Mouse (Mus musculus) kidney, embryonic 15.5 days (tissue): Measurements from ENCODE around the gene Ccdc85a. TPM values are rescaled to one million over a fixed set of nuclear protein-coding genes. Genes with fewer than 3 reads are reported as not detected.

Experiments
- ATAC-seq: fragments of 200-750 bp; cut with Nextera tagmentation; replicated peaks from 2 replicates; pipeline ENCODE4 v1.8.0; 2017; ENCODE audit warnings: moderate TSS enrichment; ENCODE audit not compliant: low FRiP score
- H3K27ac ChIP-seq: fragments of 300-500 bp; sonication (generic); 2 replicates; pipeline ENCODE4 v1.5.1; 2015; ENCODE audit warnings: mild to moderate bottlenecking, inconsistent platforms
- H3K27me3 ChIP-seq: fragments of 300-500 bp; sonication (generic); 2 replicates; pipeline ENCODE4 v1.6.1; 2015; ENCODE audit warnings: inconsistent platforms
- H3K36me3 ChIP-seq: fragments of 300-500 bp; sonication (generic); 2 replicates; pipeline ENCODE4 v1.6.1; 2015; ENCODE audit warnings: inconsistent platforms
- H3K4me1 ChIP-seq: fragments of 300-500 bp; sonication (generic); 2 replicates; pipeline ENCODE4 v1.6.1; 2015; ENCODE audit warnings: inconsistent platforms
- H3K4me2 ChIP-seq: fragments of 300-500 bp; sonication (generic); 2 replicates; pipeline ENCODE4 v1.6.1; 2015; ENCODE audit warnings: moderate library complexity, mild to moderate bottlenecking, inconsistent platforms
- H3K4me3 ChIP-seq: fragments of 300-500 bp; sonication (generic); replicated peaks from 2 replicates; pipeline ENCODE4 v1.5.1; 2015; ENCODE audit warnings: mild to moderate bottlenecking, inconsistent platforms
- H3K9ac ChIP-seq: fragments of 300-500 bp; sonication (generic); 2 replicates; pipeline ENCODE4 v1.6.1; 2015; ENCODE audit warnings: mild to moderate bottlenecking, inconsistent platforms
- H3K9me3 ChIP-seq: fragments of 300-500 bp; sonication (generic); replicated peaks from 2 replicates; pipeline ENCODE4 v1.6.1; 2016; ENCODE audit warnings: inconsistent platforms
- WGBS: fragments of 180-500 bp; shearing (Covaris S2); methylation state at CpG from one replicate; pipeline ENCODE4 v1.1.7; 2015; ENCODE audit warnings: mixed read lengths; 5-methylcytosine and 5-hydroxymethylcytosine counted together
- polyA plus RNA-seq: library from polyadenylated mRNA; unstranded; fragments of >200 nt; fragmentation: Nextera tagmentation; extraction: Ambion mirVana; gene quantifications from 2 replicates; pipeline ENCODE4 v1.2.1, GENCODE M21; 2015

The Ccdc85a gene
- polyA plus RNA-seq: 2.3 and 2.7 TPM in 2 replicates

DNA sequence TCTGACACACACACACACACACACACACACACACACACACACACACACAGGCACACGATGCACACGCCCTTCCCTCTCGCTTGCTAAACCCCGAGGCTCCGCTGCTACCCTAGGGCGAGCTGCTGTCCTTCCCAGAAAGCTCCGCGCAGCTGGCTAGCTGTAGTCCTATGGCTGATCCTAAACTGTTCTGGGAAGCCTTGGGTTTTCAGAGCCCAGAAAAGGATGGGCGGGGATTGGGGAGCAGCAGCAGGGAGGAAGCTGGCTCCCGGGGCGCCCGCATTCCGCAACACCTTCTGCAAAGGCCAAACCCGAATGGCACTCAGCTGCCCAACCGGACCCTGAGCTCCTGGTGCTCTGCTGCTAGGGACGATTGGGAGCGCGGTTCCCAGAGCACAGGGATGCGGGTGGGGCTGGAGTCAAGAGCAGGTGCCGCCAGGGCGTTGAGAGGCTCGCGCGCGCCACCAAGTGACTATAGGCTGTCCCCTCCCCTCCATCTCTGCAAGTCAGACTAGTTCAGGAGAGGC is at the start of gene Ccdc85a:
Ccdc85a (minus strand) TSS at position 414 of the 524 bp plus-strand sequence.
- H3K36me3 ChIP-seq: no peaks in the 10 kb centered on the region
- peak; percentile 97 for ATAC-seq
- peaks cover 10% of the 10 kb centered on the region for H3K4me1 ChIP-seq
- H3K4me2 ChIP-seq: peak within 1 kb of the TSS; percentile 97
- H3K9ac ChIP-seq: peak within 1 kb of the TSS; percentile 36; the same call in 1 of the 2 replicates
- H3K27ac ChIP-seq: no peak within 1 kb of the TSS
- H3K27me3 ChIP-seq: peaks cover 25% of the 10 kb centered on the region
- no peaks in the 10 kb centered on the region for H3K9me3 ChIP-seq
- H3K4me3 ChIP-seq: peak within 1 kb of the TSS; percentile 45
- WGBS: under 1% methylated on average over 25 of the region's 25 CpGs

DNA sequence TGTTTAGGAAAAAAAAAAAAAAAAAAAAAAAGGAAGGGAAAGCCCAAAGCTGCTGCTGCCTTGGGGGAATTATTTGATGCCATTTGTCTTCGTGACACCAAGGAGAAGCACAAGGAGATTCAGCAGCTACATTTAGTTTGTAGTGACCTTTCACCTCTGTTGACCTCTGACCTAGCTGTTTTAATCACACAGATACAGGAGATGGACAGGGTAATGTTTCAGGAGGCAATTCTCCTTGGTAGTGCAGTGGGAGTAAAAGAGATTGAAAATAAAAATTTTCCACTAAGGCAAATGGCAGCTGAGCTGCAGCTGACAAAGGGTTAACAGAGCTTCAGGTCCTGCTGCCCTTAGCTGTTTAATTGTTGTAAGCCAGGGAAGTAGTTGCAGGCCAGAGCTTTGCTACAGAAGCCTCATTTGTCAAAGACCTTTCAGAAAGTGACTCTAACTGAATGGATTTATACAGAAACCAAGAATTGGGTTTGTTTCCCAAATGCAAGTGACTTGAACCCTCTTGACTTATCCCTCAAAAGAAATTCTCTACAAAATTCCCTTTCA is 49.5 kb upstream of the Ccdc85a start:
- ATAC-seq: peak; percentile 63; the same call in 1 of the 2 replicates
- H3K27ac ChIP-seq: peak overlapping the region; percentile 9; the same call in 1 of the 2 replicates

DNA sequence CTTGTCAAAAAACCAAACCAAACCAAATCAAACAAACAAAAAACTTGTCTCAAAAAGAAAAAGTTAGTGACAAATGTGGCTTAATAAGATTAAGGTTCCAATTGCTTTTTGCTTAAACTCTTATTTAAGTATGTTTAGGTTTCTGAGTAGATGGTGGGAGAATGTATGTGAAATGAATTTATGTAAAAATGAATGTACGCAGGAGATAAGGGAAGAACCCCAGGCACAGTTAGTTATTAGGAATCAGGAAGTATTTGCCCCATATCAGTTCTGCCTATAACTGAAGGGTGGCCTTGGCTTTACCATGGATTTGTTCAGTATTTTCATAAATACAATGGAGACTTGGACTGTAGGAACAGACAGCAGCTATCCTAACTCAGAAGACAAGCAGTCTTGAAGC is 49.0 kb upstream of the Ccdc85a start:
- Histone ChIP-seq H3K4me3 (no peak overlapping the region), H3K9ac (no peak overlapping the region), H3K27me3 (no peaks in the 10 kb centered on the region), H3K4me1 (peaks cover 3% of the 10 kb centered on the region; the same call in 1 of the 2 replicates), H3K4me2 (no peak overlapping the region), H3K9me3 (no peaks in the 10 kb centered on the region), H3K36me3 (no peaks in the 10 kb centered on the region), H3K27ac (no peak overlapping the region)
- 88% methylated on average over 1 of the region's 1 CpGs for WGBS
- ATAC-seq: no peak

More for the DNA sequence above, 49.5 kb upstream of the Ccdc85a start:
- no peak overlapping the region for H3K4me3 ChIP-seq
- WGBS: 26% methylated on average over 1 of the region's 1 CpGs
- H3K36me3 ChIP-seq: no peaks in the 10 kb centered on the region
- H3K9me3 ChIP-seq: no peaks in the 10 kb centered on the region
- no peaks in the 10 kb centered on the region for H3K27me3 ChIP-seq
- peaks cover 3% of the 10 kb centered on the region; the same call in 1 of the 2 replicates for H3K4me1 ChIP-seq
- H3K9ac ChIP-seq: no peak overlapping the region
- no peak overlapping the region for H3K4me2 ChIP-seq

DNA sequence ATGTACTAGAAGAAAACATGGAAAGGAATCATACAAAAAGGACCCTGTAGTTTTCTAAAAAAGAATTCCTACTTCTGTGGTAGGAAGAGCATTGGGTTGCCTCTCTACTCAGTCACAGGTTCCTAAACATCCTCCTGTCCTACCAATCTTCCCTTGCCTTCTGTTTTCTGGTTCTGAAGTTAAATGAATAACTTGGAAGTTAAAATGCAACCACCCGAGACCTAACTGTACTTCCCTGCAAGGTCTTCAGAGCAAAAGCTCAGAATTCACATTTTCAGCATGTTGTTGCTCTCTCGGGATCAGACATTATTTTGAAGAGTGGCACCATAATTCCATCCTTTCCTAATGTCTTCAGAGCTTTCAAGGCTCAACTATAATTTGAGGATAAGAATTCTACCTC is 46.6 kb upstream of the Ccdc85a start:
- ATAC-seq: no peak
- H3K9me3 ChIP-seq: no peaks in the 10 kb centered on the region
- peaks cover 3% of the 10 kb centered on the region; the same call in 1 of the 2 replicates for H3K4me1 ChIP-seq
- H3K9ac ChIP-seq: no peak overlapping the region
- H3K36me3 ChIP-seq: no peaks in the 10 kb centered on the region
- WGBS: 63% methylated on average over 2 of the region's 2 CpGs
- H3K27ac ChIP-seq: no peak overlapping the region
- H3K4me3 ChIP-seq: no peak overlapping the region
- H3K4me2 ChIP-seq: no peak overlapping the region
- H3K27me3 ChIP-seq: no peaks in the 10 kb centered on the region

DNA sequence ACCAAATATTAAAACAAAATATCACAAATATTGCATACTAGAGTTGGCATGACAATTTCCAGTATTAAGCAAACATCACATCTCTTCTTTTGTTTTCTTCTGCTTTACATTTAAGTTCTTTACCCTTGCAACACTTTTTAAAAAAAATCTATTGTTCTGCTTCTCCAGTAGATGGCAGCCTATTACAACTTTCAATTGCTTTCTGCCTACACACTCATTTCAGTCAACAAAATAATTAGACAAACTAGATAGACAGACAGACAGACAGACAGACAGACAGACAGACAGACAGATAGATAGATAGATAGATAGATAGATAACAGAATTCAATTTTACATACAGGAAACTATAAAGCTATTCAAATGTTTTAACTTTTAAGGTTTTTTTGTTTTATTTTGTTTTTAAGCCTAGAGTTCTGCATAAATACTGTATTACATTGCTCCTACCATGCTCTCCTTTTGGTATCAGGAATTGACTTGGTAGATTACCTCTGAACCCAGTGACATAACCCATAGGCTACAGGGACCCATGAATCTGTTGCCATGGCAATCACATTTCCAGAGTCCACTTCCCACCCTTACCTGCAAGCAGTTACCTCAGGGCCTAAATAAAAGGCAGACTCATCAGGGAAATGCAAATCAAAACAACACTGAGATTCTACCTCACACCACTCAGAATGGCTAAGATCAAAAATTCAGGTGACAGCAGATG is 26.8 kb upstream of the Ccdc85a start:
- Histone ChIP-seq H3K27ac (no peak overlapping the region), H3K9ac (no peak overlapping the region), H3K4me3 (no peak overlapping the region), H3K27me3 (no peaks in the 10 kb centered on the region), H3K9me3 (no peaks in the 10 kb centered on the region), H3K4me1 (no peaks in the 10 kb centered on the region), H3K36me3 (no peaks in the 10 kb centered on the region), H3K4me2 (no peak overlapping the region)
- no peak for ATAC-seq

DNA sequence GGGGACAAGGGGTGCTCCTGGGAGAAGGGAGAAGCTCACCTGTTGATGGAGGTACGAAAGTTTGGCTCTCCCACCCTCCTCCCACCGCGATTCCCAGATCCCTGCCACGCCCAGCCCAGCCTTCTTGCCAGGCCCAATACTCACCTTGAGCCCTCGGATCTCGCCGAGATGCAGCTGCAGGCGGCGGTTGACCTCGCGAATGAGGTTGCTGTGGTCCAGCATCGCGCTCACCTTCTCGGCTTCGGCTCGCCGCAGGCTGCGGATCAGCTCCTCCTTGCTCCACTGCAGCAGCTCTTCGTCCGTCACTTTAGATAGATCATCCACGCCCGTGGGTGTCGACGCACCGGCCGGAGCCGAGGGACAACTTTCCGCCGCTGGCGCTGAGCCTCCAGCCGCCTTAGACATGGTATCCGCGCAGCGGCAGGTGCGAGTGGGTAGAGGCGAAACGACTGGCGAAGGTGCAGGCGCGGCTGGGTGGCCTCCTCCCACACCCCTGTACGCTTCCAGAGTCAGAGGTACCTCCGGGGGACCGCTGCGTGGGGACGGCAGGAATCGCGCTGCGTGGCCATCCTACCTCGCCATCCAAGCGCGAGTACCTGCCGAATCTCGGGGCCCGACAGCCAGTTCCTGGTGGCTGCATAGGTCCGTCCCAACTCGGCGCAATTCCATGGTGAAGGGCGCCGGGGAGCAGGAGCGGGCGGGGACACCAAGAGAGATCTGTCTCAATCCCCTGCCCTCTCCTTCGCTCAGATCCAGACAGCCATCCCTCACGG is 800 bp downstream of the Ccdc85a start:
- under 1% methylated on average over 62 of the region's 63 CpGs for WGBS
- H3K9me3 ChIP-seq: no peaks in the 10 kb centered on the region
- H3K4me3 ChIP-seq: peak overlapping the region; percentile 45
- H3K9ac ChIP-seq: peak overlapping the region; percentile 36; the same call in 1 of the 2 replicates
- ATAC-seq: peak; percentile 82; the same call in 1 of the 2 replicates
- H3K27ac ChIP-seq: no peak overlapping the region
- H3K4me1 ChIP-seq: peaks cover 10% of the 10 kb centered on the region
- H3K36me3 ChIP-seq: no peaks in the 10 kb centered on the region
- peak overlapping the region; percentile 97 for H3K4me2 ChIP-seq
- peaks cover 25% of the 10 kb centered on the region for H3K27me3 ChIP-seq

DNA sequence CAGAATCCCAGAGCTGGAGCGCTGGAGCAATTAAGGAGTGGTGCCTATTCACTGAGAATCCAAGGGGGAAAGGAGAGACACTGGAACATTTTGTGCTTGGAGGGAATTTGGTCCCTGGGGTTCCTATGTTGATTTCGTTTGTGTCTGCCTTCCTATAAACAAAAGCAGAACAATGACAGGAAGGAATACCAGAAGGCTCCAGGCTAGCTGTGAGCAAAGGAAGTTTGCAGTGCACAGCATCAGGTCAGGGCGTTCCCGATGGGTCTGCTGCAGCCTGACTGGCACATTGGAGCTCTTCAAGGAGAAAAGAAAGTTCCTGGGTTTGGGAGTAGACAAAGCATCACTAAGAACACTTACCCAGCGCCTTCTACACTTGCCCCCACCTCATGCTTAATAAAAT is 1.9 kb downstream of the Ccdc85a start:
- no peak for ATAC-seq
- H3K27me3 ChIP-seq: peaks cover 25% of the 10 kb centered on the region
- H3K36me3 ChIP-seq: no peaks in the 10 kb centered on the region
- peak overlapping the region; percentile 45; the same call in 1 of the 2 replicates for H3K4me3 ChIP-seq
- H3K27ac ChIP-seq: no peak overlapping the region
- H3K9ac ChIP-seq: no peak overlapping the region
- no peaks in the 10 kb centered on the region for H3K9me3 ChIP-seq
- H3K4me2 ChIP-seq: peak overlapping the region; percentile 97
- peaks cover 10% of the 10 kb centered on the region for H3K4me1 ChIP-seq
- 20% methylated on average over 5 of the region's 5 CpGs for WGBS

DNA sequence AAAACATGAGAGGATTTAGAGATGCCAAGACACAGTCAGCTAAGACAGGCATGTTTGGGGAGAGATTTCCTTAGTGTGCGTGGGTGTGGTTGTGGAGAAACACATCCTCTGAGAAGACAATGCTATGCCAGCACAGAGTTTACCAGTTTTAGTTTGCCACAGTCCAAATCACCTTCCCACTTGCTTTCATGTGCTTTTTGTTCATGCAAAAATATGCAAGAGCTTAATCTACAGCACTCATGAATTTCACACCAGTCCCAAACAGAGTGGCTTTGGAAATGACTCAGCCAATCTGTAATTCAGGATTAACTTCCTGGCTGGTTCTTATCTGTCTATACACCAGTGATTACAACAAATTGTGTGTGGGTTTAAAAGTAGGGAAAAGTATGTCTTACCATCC is 11.7 kb downstream of the Ccdc85a start:
- no peak overlapping the region for H3K27ac ChIP-seq
- no peaks in the 10 kb centered on the region for H3K4me1 ChIP-seq
- H3K4me2 ChIP-seq: no peak overlapping the region
- no peaks in the 10 kb centered on the region for H3K27me3 ChIP-seq
- H3K4me3 ChIP-seq: no peak overlapping the region
- ATAC-seq: no peak
- 89% methylated on average over 1 of the region's 1 CpGs for WGBS
- no peak overlapping the region for H3K9ac ChIP-seq
- no peaks in the 10 kb centered on the region for H3K36me3 ChIP-seq
- H3K9me3 ChIP-seq: no peaks in the 10 kb centered on the region

DNA sequence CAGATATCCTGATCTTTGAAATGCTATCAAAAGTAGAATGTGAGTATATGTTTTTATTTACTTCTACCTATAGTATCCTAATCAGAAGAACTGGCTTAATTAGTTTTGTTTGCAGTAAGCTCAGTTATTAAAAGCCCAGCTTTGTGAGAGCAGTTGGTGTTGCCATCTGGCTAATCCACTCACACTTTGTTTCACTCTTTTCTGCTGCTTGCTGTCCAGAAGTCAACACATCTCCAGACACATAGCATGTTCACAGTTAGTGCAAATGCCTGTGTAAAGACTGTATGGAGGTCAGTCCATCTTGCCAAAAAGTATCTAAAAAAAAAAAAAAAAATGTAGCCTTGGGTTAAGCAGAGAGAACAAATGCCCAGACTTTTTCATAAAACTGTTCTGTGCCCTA is 27.7 kb downstream of the Ccdc85a start:
- Histone ChIP-seq H3K4me1 (no peaks in the 10 kb centered on the region), H3K27me3 (no peaks in the 10 kb centered on the region), H3K36me3 (no peaks in the 10 kb centered on the region), H3K4me2 (no peak overlapping the region), H3K4me3 (no peak overlapping the region), H3K27ac (no peak overlapping the region), H3K9me3 (no peaks in the 10 kb centered on the region), H3K9ac (no peak overlapping the region)
- no peak for ATAC-seq

DNA sequence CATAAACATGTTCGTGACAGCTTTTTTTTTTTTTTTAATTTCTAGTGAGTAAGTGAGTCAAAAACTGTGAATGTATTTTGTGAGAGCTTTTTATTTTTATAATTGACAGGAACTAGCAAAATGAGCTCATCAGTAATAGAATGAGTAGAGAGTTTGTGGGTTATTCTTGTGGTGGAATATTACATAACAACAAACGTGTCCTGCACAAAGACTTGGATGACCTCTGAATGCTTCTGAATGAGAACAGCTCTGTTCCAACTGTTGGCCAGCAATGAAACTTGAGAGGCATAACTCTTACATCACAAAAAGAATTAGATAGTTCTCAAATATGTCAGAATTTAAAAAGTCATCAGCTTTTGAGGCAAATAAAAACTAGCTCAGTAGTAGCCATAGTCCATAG is 40.7 kb downstream of the Ccdc85a start:
- WGBS: 90% methylated on average over 2 of the region's 2 CpGs
- ATAC-seq: no peak
- Histone ChIP-seq H3K4me2 (no peak overlapping the region), H3K4me3 (no peak overlapping the region), H3K9ac (no peak overlapping the region), H3K36me3 (no peaks in the 10 kb centered on the region), H3K27me3 (no peaks in the 10 kb centered on the region), H3K4me1 (no peaks in the 10 kb centered on the region), H3K9me3 (no peaks in the 10 kb centered on the region), H3K27ac (no peak overlapping the region)

DNA sequence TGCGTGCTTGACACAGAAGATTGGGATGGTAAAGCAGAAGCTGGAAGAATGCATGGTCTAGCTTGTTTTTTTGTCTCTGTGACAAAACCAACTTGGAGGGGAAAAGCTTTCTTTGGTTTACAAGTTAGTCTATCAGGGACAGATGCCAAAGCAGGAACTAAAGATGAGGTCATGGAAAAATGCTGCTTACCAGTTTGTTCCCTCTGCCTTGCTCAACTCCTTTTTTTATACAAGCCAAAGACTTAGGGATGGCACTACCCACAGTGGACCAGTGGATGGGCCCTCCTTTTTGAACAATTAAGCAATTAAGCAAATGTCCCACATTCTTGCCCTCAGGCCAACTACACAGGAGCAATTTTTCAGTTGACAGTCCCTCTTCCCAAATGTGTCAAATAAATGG is 42.8 kb downstream of the Ccdc85a start:
- ATAC-seq: no peak
- Histone ChIP-seq H3K9ac (no peak overlapping the region), H3K9me3 (no peaks in the 10 kb centered on the region), H3K4me1 (no peaks in the 10 kb centered on the region), H3K4me2 (no peak overlapping the region), H3K27me3 (no peaks in the 10 kb centered on the region), H3K27ac (no peak overlapping the region), H3K36me3 (no peaks in the 10 kb centered on the region), H3K4me3 (no peak overlapping the region)
- 88% methylated on average over 1 of the region's 1 CpGs for WGBS

DNA sequence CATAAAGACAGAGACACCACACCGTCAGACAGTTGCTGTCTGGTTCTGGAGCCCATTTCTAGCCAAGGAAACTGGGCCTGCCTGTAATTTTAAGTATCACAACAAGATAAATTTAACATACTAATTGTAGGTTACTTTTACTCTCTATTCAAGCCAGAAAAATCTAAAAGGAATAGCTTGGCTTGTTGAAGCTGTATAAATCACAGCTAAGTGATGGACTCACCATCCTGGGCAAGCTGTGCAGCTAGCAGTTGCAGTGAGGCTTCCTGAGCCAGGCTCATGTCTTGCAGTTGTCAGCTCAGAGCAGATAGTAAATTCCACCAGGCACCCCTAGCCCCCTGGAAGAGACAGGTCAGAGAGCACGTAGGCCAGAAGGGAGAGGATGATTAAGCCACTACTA is 50.8 kb downstream of the Ccdc85a start:
- Histone ChIP-seq H3K9ac (no peak overlapping the region), H3K4me3 (no peak overlapping the region), H3K27me3 (no peaks in the 10 kb centered on the region), H3K9me3 (0 out of 2 replicates have a peak, but pooled peaks cover 7% of the 10 kb centered on the region), H3K27ac (no peak overlapping the region), H3K4me1 (no peaks in the 10 kb centered on the region), H3K36me3 (no peaks in the 10 kb centered on the region), H3K4me2 (no peak overlapping the region)
- 78% methylated on average over 2 of the region's 2 CpGs for WGBS
- no peak for ATAC-seq
